Mouse (Mus musculus) embryo, embryonic 11 days (tissue): ENCODE measurements at regions not wholly inside any gene's neighbourhood (a gene's known extent, or its start where the extent isn't known, plus 50 kb on each side); places are given as distances from the start of the nearest gene placed in this dataset.

Experiments
- DNase-seq: peaks from one replicate; pipeline ENCODE4 v3.0.0-alpha.2; 2015

GRCm38 (mm10) chr5:64500866-64501265 is 302.3 kb upstream of the Klf3 start:
- no peak for DNase-seq

- DNase-seq = no peak
These were observed 301.4 kb upstream of the Klf3 start for GRCm38 (mm10) chr5:64501746-64502145.

- DNase-seq = peak; percentile 27
These were observed 299.7 kb upstream of the Klf3 start for GRCm38 (mm10) chr5:64503514-64503913.

GRCm38 (mm10) chr5:64504507-64504906 is 298.7 kb upstream of the Klf3 start:
- DNase-seq = peak; percentile 37

GRCm38 (mm10) chr5:64505227-64505834 is 297.9 kb upstream of the Klf3 start:
- DNase-seq = peak; percentile 83

GRCm38 (mm10) chr5:64505835-64506600 is 297.2 kb upstream of the Klf3 start:
- DNase-seq = peak; percentile 85

GRCm38 (mm10) chr5:64508565-64508964 is 294.6 kb upstream of the Klf3 start:
- DNase-seq = no peak

- DNase-seq = no peak
These were observed 289.8 kb upstream of the Klf3 start for GRCm38 (mm10) chr5:64513155-64513945.

GRCm38 (mm10) chr5:64516115-64516665 is 287.0 kb upstream of the Klf3 start:
- no peak for DNase-seq

- no peak for DNase-seq
These were observed 285.9 kb upstream of the Klf3 start for GRCm38 (mm10) chr5:64517241-64517640.

GRCm38 (mm10) chr5:64517835-64518234 is 285.4 kb upstream of the Klf3 start:
- DNase-seq = peak; percentile 59

GRCm38 (mm10) chr5:64519036-64519435 is 284.2 kb upstream of the Klf3 start:
- no peak for DNase-seq

- DNase-seq = no peak
These were observed 283.5 kb upstream of the Klf3 start for GRCm38 (mm10) chr5:64519731-64520130.

GRCm38 (mm10) chr5:64521401-64521800 is 281.8 kb upstream of the Klf3 start:
- no peak for DNase-seq

- DNase-seq = peak; percentile 51
These were observed 281.2 kb upstream of the Klf3 start for GRCm38 (mm10) chr5:64521969-64522368.

- no peak for DNase-seq
These were observed 276.7 kb upstream of the Klf3 start for GRCm38 (mm10) chr5:64526521-64526920.

GRCm38 (mm10) chr5:64527962-64528361 is 275.2 kb upstream of the Klf3 start:
- no peak for DNase-seq

- DNase-seq = no peak
These were observed 268.8 kb upstream of the Klf3 start for GRCm38 (mm10) chr5:64534371-64534770.

GRCm38 (mm10) chr5:64534947-64535346 is 268.2 kb upstream of the Klf3 start:
- no peak for DNase-seq

GRCm38 (mm10) chr5:64535546-64535945 is 267.6 kb upstream of the Klf3 start:
- no peak for DNase-seq

- DNase-seq = peak; percentile 47
These were observed 266.6 kb upstream of the Klf3 start for GRCm38 (mm10) chr5:64536393-64537112.

GRCm38 (mm10) chr5:64537113-64537780 is 265.9 kb upstream of the Klf3 start:
- no peak for DNase-seq
